Mouse (Mus musculus): Measurements from ENCODE around the gene Olfr643.

DNA sequence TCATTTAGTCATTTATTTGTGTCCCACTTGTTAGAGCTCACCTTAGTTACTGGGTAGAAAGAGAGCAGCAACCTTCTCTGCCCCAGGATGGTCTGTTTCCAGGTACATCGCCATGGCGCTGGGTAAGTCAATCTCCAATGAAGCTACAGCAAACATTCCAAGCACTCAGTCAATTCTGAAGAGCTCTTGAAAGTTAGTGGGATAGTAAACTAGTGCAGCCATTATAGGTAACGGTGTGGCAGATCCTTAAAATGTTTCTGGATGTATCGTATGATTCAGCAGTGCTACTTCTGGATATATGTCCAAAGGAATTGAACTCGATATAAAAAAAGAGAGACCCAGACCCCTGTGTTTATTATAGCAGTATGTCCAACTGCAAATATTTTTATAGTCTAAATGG lies at the start of gene Olfr643:
- no peak for TF ChIP-seq CTCF (IDR thresholded peaks at IDR 0.05; ENCODE audit: borderline replicate concordance, insufficient read depth, low read depth, low read length)
- no peak for TF ChIP-seq POLR2A (IDR thresholded peaks at IDR 0.05; ENCODE audit: borderline replicate concordance, insufficient read depth, low read length)

Data from cerebellum, adult 2 months (tissue).